Mouse (Mus musculus) hindbrain, embryonic 11.5 days (tissue): ENCODE results near the gene Cyb561d1. TPM values are rescaled to one million over a fixed set of nuclear protein-coding genes. Genes with fewer than 3 reads are reported as not detected.

Experiments
- ATAC-seq: fragments of 200-750 bp; cut with Nextera tagmentation; 2 replicates; pipeline ENCODE4 v1.8.0; 2017; ENCODE audit warnings: mild to moderate bottlenecking, moderate TSS enrichment, moderate library complexity; ENCODE audit not compliant: low FRiP score
- DNase-seq: peaks from one replicate; pipeline ENCODE4 v3.0.0-alpha.2; 2015; ENCODE audit warnings: low spot score
- H3K27ac ChIP-seq: fragments of 300-500 bp; sonication (generic); 2 replicates; pipeline ENCODE4 v1.5.1; 2014; ENCODE audit warnings: mild to moderate bottlenecking, low read depth, low read length
- H3K27me3 ChIP-seq: fragments of 300-500 bp; sonication (generic); 2 replicates; pipeline ENCODE4 v1.6.1; 2014; ENCODE audit warnings: mild to moderate bottlenecking, low read length, moderate library complexity, mixed read lengths; ENCODE audit not compliant: control insufficient read depth, insufficient read depth
- H3K36me3 ChIP-seq: fragments of 300-500 bp; sonication (generic); 2 replicates; pipeline ENCODE4 v1.6.1; 2014; ENCODE audit warnings: mild to moderate bottlenecking, low read length, moderate library complexity, mixed read lengths; ENCODE audit not compliant: control insufficient read depth, insufficient read depth
- H3K4me1 ChIP-seq: fragments of 300-500 bp; sonication (generic); replicated peaks from 2 replicates; pipeline ENCODE4 v1.6.1; 2014; ENCODE audit warnings: low read length, mixed read lengths; ENCODE audit not compliant: control insufficient read depth, insufficient read depth
- H3K4me2 ChIP-seq: fragments of 300-500 bp; sonication (generic); replicated peaks from 2 replicates; pipeline ENCODE4 v1.6.1; 2014; ENCODE audit warnings: mild to moderate bottlenecking, low read depth, low read length
- H3K4me3 ChIP-seq: fragments of 300-500 bp; sonication (generic); 2 replicates; pipeline ENCODE4 v1.5.1; 2014; ENCODE audit warnings: low read depth, low read length
- H3K9ac ChIP-seq: fragments of 300-500 bp; sonication (generic); 2 replicates; pipeline ENCODE4 v1.6.1; 2014; ENCODE audit warnings: low read depth, low read length
- H3K9me3 ChIP-seq: fragments of 300-500 bp; sonication (generic); 2 replicates; pipeline ENCODE4 v1.6.1; 2016; ENCODE audit warnings: low read length; ENCODE audit not compliant: control insufficient read depth
- WGBS: fragments of 180-500 bp; shearing (Covaris S2); extraction: QIAGEN DNeasy Blood & Tissue Kit; methylation state at CpG from one replicate; pipeline ENCODE4 v1.1.7; 2014; 5-methylcytosine and 5-hydroxymethylcytosine counted together
- polyA plus RNA-seq: library from polyadenylated mRNA; unstranded; fragments of >200 nt; fragmentation: Nextera tagmentation; extraction: Ambion mirVana; gene quantifications from 2 replicates; pipeline ENCODE4 v1.2.1, GENCODE M21; 2014

The Cyb561d1 gene
- polyA plus RNA-seq, 1 experiment from 2014 or later, result 2.6 TPM

- 15% methylated on average over 10 of the region's 10 CpGs for WGBS
- Histone ChIP-seq H3K9ac (0 out of 2 replicates have a peak overlapping the region, but pooled peaks have one; percentile 16), H3K27ac (peak overlapping the region; percentile 91), H3K4me3 (no peak overlapping the region), H3K9me3 (no peaks in the 10 kb centered on the region), H3K4me1 (peaks cover 22% of the 10 kb centered on the region), H3K36me3 (no peaks in the 10 kb centered on the region), H3K27me3 (no peaks in the 10 kb centered on the region), H3K4me2 (peak overlapping the region; percentile 11)
- DNase-seq, result peak; percentile 48
- peak; percentile 44; the same call in 1 of the 2 replicates for ATAC-seq
Measured at GRCm38 (mm10) chr3:108165532-108166315, 35.3 kb downstream of the Cyb561d1 start.

- Histone ChIP-seq H3K9ac (peak overlapping the region; percentile 27; the same call in 1 of the 2 replicates), H3K27ac (peak overlapping the region; percentile 91), H3K36me3 (no peaks in the 10 kb centered on the region), H3K4me2 (0 out of 2 replicates have a peak overlapping the region, but pooled peaks have one; percentile 21), H3K27me3 (no peaks in the 10 kb centered on the region), H3K9me3 (no peaks in the 10 kb centered on the region), H3K4me3 (no peak overlapping the region), H3K4me1 (peaks cover 22% of the 10 kb centered on the region)
- ATAC-seq (peak; percentile 30; the same call in 1 of the 2 replicates), DNase-seq (peak; percentile 94)
- 23% methylated on average over 9 of the region's 9 CpGs for WGBS
Measured at GRCm38 (mm10) chr3:108164807-108165206, 36.2 kb downstream of the Cyb561d1 start.

- 66% methylated on average over 5 of the region's 5 CpGs for WGBS
Measured at GRCm38 (mm10) chr3:108164091-108164490, 36.9 kb downstream of the Cyb561d1 start.

GRCm38 (mm10) chr3:108158383-108159037 lies 42.5 kb downstream of the Cyb561d1 start:
- no peak overlapping the region for H3K4me2 ChIP-seq
- H3K9me3 ChIP-seq, result no peaks in the 10 kb centered on the region
- no peak overlapping the region for H3K9ac ChIP-seq
- H3K27ac ChIP-seq, result no peak overlapping the region
- H3K4me3 ChIP-seq, result no peak overlapping the region
- H3K4me1 ChIP-seq, result no peaks in the 10 kb centered on the region
- H3K27me3 ChIP-seq, result no peaks in the 10 kb centered on the region
- H3K36me3 ChIP-seq, result no peaks in the 10 kb centered on the region
- DNase-seq (no peak), ATAC-seq (peak; percentile 69)
- WGBS, result 57% methylated on average over 9 of the region's 9 CpGs

More at GRCm38 (mm10) chr3:108164091-108164490, 36.9 kb downstream of the Cyb561d1 start:
- Histone ChIP-seq H3K4me1 (peaks cover 20% of the 10 kb centered on the region), H3K9ac (no peak overlapping the region), H3K27me3 (no peaks in the 10 kb centered on the region), H3K4me3 (no peak overlapping the region), H3K27ac (no peak overlapping the region), H3K9me3 (no peaks in the 10 kb centered on the region), H3K36me3 (no peaks in the 10 kb centered on the region), H3K4me2 (no peak overlapping the region)
- DNase-seq (no peak), ATAC-seq (no peak)

- WGBS, result 52% methylated on average over 4 of the region's 4 CpGs
- ATAC-seq (no peak), DNase-seq (no peak)
- Histone ChIP-seq H3K4me2 (no peak within 1 kb of the TSS), H3K4me1 (no peaks in the 10 kb centered on the region), H3K9me3 (no peaks in the 10 kb centered on the region), H3K27me3 (no peaks in the 10 kb centered on the region), H3K4me3 (no peak within 1 kb of the TSS), H3K27ac (no peak within 1 kb of the TSS), H3K36me3 (no peaks in the 10 kb centered on the region), H3K9ac (peak within 1 kb of the TSS; percentile 19; the same call in 1 of the 2 replicates)
Measured at GRCm38 (mm10) chr3:108154656-108155055, 46.4 kb downstream of the Cyb561d1 start, which contains the start of gene Gpr61. TSS of gene Gpr61 (minus strand) at chr3:108154882.

GRCm38 (mm10) chr3:108152290-108152689 lies 48.7 kb downstream of the Cyb561d1 start:
- Histone ChIP-seq H3K27me3 (no peaks in the 10 kb centered on the region), H3K27ac (no peak overlapping the region), H3K9ac (no peak overlapping the region), H3K36me3 (no peaks in the 10 kb centered on the region), H3K4me1 (no peaks in the 10 kb centered on the region), H3K4me2 (no peak overlapping the region), H3K4me3 (no peak overlapping the region), H3K9me3 (no peaks in the 10 kb centered on the region)
- DNase-seq, result no peak
- 82% methylated on average over 3 of the region's 3 CpGs for WGBS
- ATAC-seq, result no peak

GRCm38 (mm10) chr3:108147386-108148235 lies 53.4 kb downstream of the Cyb561d1 start:
- no peak overlapping the region for H3K9ac ChIP-seq
- ATAC-seq (no peak), DNase-seq (peak; percentile 92)
- no peak overlapping the region for H3K27ac ChIP-seq
- no peak overlapping the region for H3K4me2 ChIP-seq
- no peaks in the 10 kb centered on the region for H3K4me1 ChIP-seq
- WGBS, result 72% methylated on average over 11 of the region's 11 CpGs
- H3K9me3 ChIP-seq, result no peaks in the 10 kb centered on the region
- no peaks in the 10 kb centered on the region for H3K36me3 ChIP-seq
- no peak overlapping the region for H3K4me3 ChIP-seq
- H3K27me3 ChIP-seq, result no peaks in the 10 kb centered on the region

DNA sequence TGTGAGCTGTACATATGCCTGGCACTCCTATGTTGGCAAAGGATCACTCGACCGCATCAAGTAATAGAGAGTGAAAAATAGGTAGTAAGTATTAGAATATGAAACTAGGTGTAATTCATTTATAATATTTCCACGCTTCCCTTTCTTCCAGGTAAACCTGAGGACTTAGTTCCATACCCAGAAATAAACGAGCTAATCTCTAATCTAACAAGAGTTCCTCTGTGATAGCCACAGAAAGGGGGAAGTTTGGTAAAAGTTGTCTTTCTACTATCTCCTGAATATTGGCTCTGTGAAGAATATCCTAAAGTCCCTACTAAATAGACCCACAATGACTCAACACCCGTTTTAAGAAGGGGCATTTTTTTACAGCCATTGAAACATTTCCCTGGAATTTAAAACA lies 54.3 kb downstream of the Cyb561d1 start:
- Histone ChIP-seq H3K4me1 (no peaks in the 10 kb centered on the region), H3K4me2 (peak overlapping the region; percentile 71), H3K9me3 (no peaks in the 10 kb centered on the region), H3K27ac (no peak overlapping the region), H3K9ac (peak overlapping the region; percentile 81), H3K27me3 (no peaks in the 10 kb centered on the region), H3K4me3 (peak overlapping the region; percentile 88), H3K36me3 (no peaks in the 10 kb centered on the region)
- DNase-seq, result no peak
- WGBS, result 64% methylated on average over 5 of the region's 5 CpGs
- ATAC-seq, result no peak
